Mouse (Mus musculus) limb, embryonic 14.5 days (tissue): ENCODE measurements around the gene Mlec. TPM values are rescaled to one million over a fixed set of nuclear protein-coding genes. Genes with fewer than 3 reads are reported as not detected.
"Not testable (repeated sequence)": the region's sequence is repeated elsewhere in the genome, so short reads cannot be mapped to it uniquely, and the experiment has no call there.

Source experiments
- ATAC-seq: fragments of 200-750 bp; cut with Nextera tagmentation; 2 replicates; pipeline ENCODE4 v1.8.0; 2017; ENCODE audit warnings: low read depth, moderate number of reproducible peaks, moderate TSS enrichment; ENCODE audit not compliant: low FRiP score
- DNase-seq: peaks from one replicate; pipeline ENCODE4 v3.0.0-alpha.2; 2015; ENCODE audit warnings: low spot score
- H3K27ac ChIP-seq: fragments of 300-500 bp; sonication (generic); replicated peaks from 2 replicates; pipeline ENCODE4 v1.5.1; 2014; ENCODE audit warnings: low read depth, mild to moderate bottlenecking, low read length, moderate library complexity, mixed read lengths
- H3K27me3 ChIP-seq: fragments of 300-500 bp; sonication (generic); 2 replicates; pipeline ENCODE4 v1.6.1; 2014; ENCODE audit warnings: low read length, mixed read lengths; ENCODE audit not compliant: control insufficient read depth, insufficient read depth
- H3K36me3 ChIP-seq: fragments of 300-500 bp; sonication (generic); 2 replicates; pipeline ENCODE4 v1.6.1; 2014; ENCODE audit warnings: mild to moderate bottlenecking, low read length, moderate library complexity, mixed read lengths; ENCODE audit not compliant: control insufficient read depth, insufficient read depth
- H3K4me1 ChIP-seq: fragments of 300-500 bp; sonication (generic); 2 replicates; pipeline ENCODE4 v1.6.1; 2014; ENCODE audit warnings: antibody characterized with exemption, low read length, mixed read lengths; ENCODE audit not compliant: control insufficient read depth, insufficient read depth
- H3K4me2 ChIP-seq: fragments of 300-500 bp; sonication (generic); replicated peaks from 2 replicates; pipeline ENCODE4 v1.6.1; 2014; ENCODE audit warnings: low read depth, mild to moderate bottlenecking, low read length, moderate library complexity; ENCODE audit not compliant: severe bottlenecking
- H3K4me3 ChIP-seq: fragments of 300-500 bp; sonication (generic); replicated peaks from 2 replicates; pipeline ENCODE4 v1.5.1; 2014; ENCODE audit warnings: low read length
- H3K9ac ChIP-seq: fragments of 300-500 bp; sonication (generic); 2 replicates; pipeline ENCODE4 v1.6.1; 2014; ENCODE audit warnings: mild to moderate bottlenecking, low read depth, low read length, moderate library complexity; ENCODE audit not compliant: severe bottlenecking
- H3K9me3 ChIP-seq: fragments of 300-500 bp; sonication (generic); 2 replicates; pipeline ENCODE4 v1.6.1; 2016; ENCODE audit warnings: low read length; ENCODE audit not compliant: control insufficient read depth
- POLR2A ChIP-seq: fragments of 200-500 bp; IDR thresholded peaks from 2 replicates; pipeline ENCODE4 v1.8.0; 2012; ENCODE audit warnings: inconsistent platforms, mild to moderate bottlenecking, moderate library complexity, borderline replicate concordance; ENCODE audit not compliant: insufficient read depth, insufficient read length; ENCODE audit errors: extremely low read depth
- WGBS: fragments of 180-500 bp; shearing (Covaris S2); extraction: QIAGEN DNeasy Blood & Tissue Kit; methylation state at CpG from one replicate; pipeline ENCODE4 v1.1.7; 2014; 5-methylcytosine and 5-hydroxymethylcytosine counted together
- polyA plus RNA-seq, 2 experiments: library from polyadenylated mRNA; depleted of rRNA in 1 of 2; stranded (reverse) in 1 of 2; unstranded in 1 of 2; fragments of >200 nt; fragmentation: Nextera tagmentation in 1 of 2; extraction: Ambion mirVana in 1 of 2; gene quantifications; 2 replicates each; pipeline versions ENCODE4 v1.2.1 to v1.2.3; 2012 to 2014

Mlec gene
- polyA plus RNA-seq, 2 experiments, result 73.7 to 215 TPM

GRCm38 (mm10) chr5:115113244-115113643, 44.7 kb downstream of the Mlec start:
- no peak for TF ChIP-seq POLR2A
- H3K9me3 ChIP-seq, result no peaks in the 10 kb centered on the region
- H3K36me3 ChIP-seq, result peaks cover 50% of the 10 kb centered on the region
- H3K4me3 ChIP-seq, result no peak overlapping the region
- DNase-seq (no peak), ATAC-seq (no peak)
- no peaks in the 10 kb centered on the region for H3K4me1 ChIP-seq
- no peak overlapping the region for H3K27ac ChIP-seq
- no peaks in the 10 kb centered on the region for H3K27me3 ChIP-seq
- 93% methylated on average over 12 of the region's 12 CpGs for WGBS
- no peak overlapping the region for H3K4me2 ChIP-seq
- H3K9ac ChIP-seq, result no peak overlapping the region

- no peak for TF ChIP-seq POLR2A
- 78% methylated on average over 6 of the region's 8 CpGs for WGBS
- Histone ChIP-seq H3K4me2 (no peak overlapping the region), H3K9me3 (no peaks in the 10 kb centered on the region), H3K4me3 (no peak overlapping the region), H3K27me3 (no peaks in the 10 kb centered on the region), H3K36me3 (peaks cover 43% of the 10 kb centered on the region), H3K4me1 (no peaks in the 10 kb centered on the region), H3K9ac (no peak overlapping the region), H3K27ac (no peak overlapping the region)
- ATAC-seq (no peak), DNase-seq (no peak)
Observed at GRCm38 (mm10) chr5:115111156-115111555, 46.8 kb downstream of the Mlec start.

DNA sequence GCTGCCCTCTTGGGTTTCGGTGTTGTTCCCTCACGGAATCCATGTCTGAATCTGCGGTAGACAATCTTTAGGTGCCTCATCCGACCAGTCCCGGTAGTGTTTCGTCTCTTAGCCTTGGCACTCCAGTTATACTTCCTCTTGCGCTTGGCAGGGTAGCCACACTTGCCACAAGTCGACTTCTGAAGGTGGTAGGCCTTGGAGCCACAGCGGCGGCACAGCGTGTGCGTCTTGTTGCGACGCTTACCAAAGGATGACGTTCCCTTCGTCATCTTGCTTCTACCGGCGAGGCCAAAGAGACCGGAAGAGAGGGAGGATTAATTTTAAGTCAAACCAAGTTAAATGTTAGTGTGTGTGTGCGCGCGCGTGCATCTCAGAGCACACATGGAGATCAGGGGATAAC, 54.7 kb downstream of the Mlec start:
- not testable (repeated sequence) for ATAC-seq, H3K27ac ChIP-seq, H3K27me3 ChIP-seq, H3K4me2 ChIP-seq, H3K4me3 ChIP-seq, H3K9me3 ChIP-seq, H3K9ac ChIP-seq, H3K4me1 ChIP-seq, DNase-seq
- peaks cover 34% of the 10 kb centered on the region for H3K36me3 ChIP-seq
- WGBS, result 97% methylated on average over 23 of the region's 23 CpGs

GRCm38 (mm10) chr5:115102231-115102630, 55.7 kb downstream of the Mlec start:
- H3K9ac ChIP-seq, result no peak overlapping the region
- H3K9me3 ChIP-seq, result no peaks in the 10 kb centered on the region
- WGBS, result 83% methylated on average over 2 of the region's 2 CpGs
- TF ChIP-seq POLR2A, result no peak
- H3K4me2 ChIP-seq, result no peak overlapping the region
- H3K36me3 ChIP-seq, result peaks cover 39% of the 10 kb centered on the region
- DNase-seq (no peak), ATAC-seq (no peak)
- H3K27ac ChIP-seq, result no peak overlapping the region
- H3K4me3 ChIP-seq, result no peak overlapping the region
- no peaks in the 10 kb centered on the region for H3K27me3 ChIP-seq
- no peaks in the 10 kb centered on the region for H3K4me1 ChIP-seq

GRCm38 (mm10) chr5:115100473-115100872, 57.5 kb downstream of the Mlec start:
- Histone ChIP-seq H3K9ac (no peak overlapping the region), H3K27ac (no peak overlapping the region), H3K4me3 (no peak overlapping the region), H3K27me3 (no peaks in the 10 kb centered on the region), H3K9me3 (no peaks in the 10 kb centered on the region), H3K4me1 (no peaks in the 10 kb centered on the region), H3K36me3 (peaks cover 56% of the 10 kb centered on the region), H3K4me2 (no peak overlapping the region)
- DNase-seq (no peak), ATAC-seq (peak; percentile 21; the same call in 1 of the 2 replicates)
- TF ChIP-seq POLR2A, result no peak
- WGBS, result 77% methylated on average over 6 of the region's 6 CpGs

GRCm38 (mm10) chr5:115099991-115100390, 58.0 kb downstream of the Mlec start:
- Histone ChIP-seq H3K4me3 (no peak overlapping the region), H3K27ac (no peak overlapping the region), H3K36me3 (peaks cover 61% of the 10 kb centered on the region), H3K9me3 (no peaks in the 10 kb centered on the region), H3K9ac (no peak overlapping the region), H3K27me3 (no peaks in the 10 kb centered on the region), H3K4me1 (no peaks in the 10 kb centered on the region), H3K4me2 (no peak overlapping the region)
- no peak for TF ChIP-seq POLR2A
- WGBS, result 82% methylated on average over 9 of the region's 9 CpGs
- DNase-seq, result no peak
- ATAC-seq, result no peak
